Mouse (Mus musculus): ENCODE results near the gene Syt1. TPM values are rescaled to one million over a fixed set of nuclear protein-coding genes. Genes with fewer than 3 reads are reported as not detected.

Syt1 gene
- polyA plus RNA-seq, 1 experiment = 80.9 TPM

DNA sequence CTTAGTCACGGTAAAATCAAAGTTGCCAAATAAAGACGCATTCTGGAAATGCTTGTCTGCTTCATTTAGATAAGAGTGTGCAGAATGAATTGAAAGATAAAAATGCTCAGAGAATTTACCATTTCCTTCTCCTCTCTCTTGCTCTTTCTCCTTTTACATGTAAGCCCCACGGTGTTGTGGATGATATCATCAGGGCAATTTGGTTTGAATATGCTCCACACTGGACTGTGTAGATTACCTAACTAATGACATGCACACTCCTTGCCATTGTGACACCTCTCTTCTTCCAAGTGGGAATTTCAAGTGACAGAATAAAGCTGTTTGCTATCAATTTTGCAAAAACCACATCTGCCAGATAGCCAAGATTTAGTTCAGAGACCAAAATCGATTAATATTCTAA lies 324.1 kb downstream of the Syt1 start:
- DNase-seq (ENCODE audit: low read depth) = peak; percentile 49
- TF ChIP-seq POLR2A (IDR thresholded peaks at IDR 0.05; ENCODE audit: borderline replicate concordance, extremely low read depth, insufficient read depth, insufficient read length, poor library complexity, severe bottlenecking) (no peak), CTCF (IDR thresholded peaks at IDR 0.05; ENCODE audit: borderline replicate concordance, extremely low read depth, insufficient read depth, insufficient read length) (no peak)

DNA sequence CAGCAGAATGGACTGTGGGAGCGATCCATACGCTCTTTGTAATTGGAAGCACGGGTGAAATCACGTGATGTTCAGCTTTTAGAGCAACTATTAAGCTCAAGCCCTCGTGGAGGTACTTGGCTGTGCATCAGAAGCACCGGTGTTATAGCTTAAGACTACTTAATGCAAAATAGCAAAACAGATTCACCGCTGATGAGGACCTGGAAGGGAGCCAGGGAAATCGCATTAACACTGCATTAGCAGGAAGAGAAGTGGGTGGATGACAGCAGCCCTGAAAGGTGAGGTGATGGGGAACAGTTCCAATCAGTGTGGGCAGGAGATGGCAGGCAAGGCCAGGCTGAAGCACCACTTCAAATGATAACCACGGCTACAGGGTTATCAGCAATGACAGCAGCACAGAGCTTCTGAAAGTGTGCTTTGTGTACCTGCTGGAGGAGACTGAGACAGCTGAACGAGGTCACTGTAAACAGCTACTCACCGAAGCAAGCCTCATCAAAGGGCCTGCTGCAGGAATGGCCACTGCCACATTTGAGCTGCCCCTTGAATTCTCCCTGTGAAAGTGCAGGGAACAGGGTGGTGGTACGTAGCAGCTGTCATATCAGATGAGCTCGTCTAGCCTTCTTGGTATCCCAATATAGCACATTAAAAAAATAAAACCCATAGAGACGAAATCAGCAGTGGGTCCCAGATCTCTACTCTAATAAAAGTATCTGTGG lies 330.9 kb downstream of the Syt1 start:
- TF ChIP-seq CTCF (IDR thresholded peaks at IDR 0.05; ENCODE audit: borderline replicate concordance, extremely low read depth, insufficient read depth, insufficient read length) = no peak
- TF ChIP-seq POLR2A (IDR thresholded peaks at IDR 0.05; ENCODE audit: borderline replicate concordance, extremely low read depth, insufficient read depth, insufficient read length, poor library complexity, severe bottlenecking) = no peak
- DNase-seq (ENCODE audit: low read depth) = peak; percentile 91

DNA sequence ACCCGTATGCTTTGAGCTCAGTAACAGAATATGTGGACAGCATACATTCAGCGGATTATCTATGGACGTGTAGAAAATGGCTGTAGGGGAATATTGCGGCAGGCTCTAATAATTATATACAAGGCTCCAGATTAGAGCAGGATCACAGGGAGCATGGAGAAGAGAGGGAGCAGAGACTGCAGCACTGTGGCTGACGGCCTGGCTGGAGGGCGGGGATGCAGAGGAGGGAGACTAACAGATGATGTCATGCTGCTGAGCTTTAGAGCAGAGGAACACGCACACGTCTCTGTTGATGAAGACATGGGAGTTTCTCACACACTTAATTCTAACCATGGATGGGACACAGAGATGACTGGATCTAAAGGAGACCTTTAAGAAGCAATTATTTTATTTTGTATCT lies 333.7 kb downstream of the Syt1 start:
- no peak for DNase-seq (ENCODE audit: low read depth)
- no peak for TF ChIP-seq CTCF (IDR thresholded peaks at IDR 0.05; ENCODE audit: borderline replicate concordance, extremely low read depth, insufficient read depth, insufficient read length)
- TF ChIP-seq POLR2A (IDR thresholded peaks at IDR 0.05; ENCODE audit: borderline replicate concordance, extremely low read depth, insufficient read depth, insufficient read length, poor library complexity, severe bottlenecking) = no peak

DNA sequence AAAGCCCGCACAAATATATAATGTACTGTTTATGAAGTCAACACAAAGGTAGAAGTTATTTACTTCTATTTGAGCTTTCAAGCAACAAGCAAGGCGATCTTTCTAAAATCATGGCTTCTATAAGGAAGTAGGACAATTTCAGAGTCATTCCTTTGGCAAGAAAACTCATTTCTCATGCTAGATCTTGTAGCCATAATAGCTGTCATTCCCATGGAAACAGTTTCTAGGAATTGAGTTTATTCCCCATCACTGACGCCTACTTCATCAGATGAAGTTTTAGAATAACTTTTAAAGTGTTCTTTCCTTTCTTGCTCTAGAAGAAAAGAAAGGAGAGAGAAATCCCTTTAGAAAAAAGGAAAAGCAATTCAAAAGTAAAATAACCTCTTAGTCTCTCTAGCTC lies 341.8 kb downstream of the Syt1 start:
- no peak for DNase-seq (ENCODE audit: low read depth)
- TF ChIP-seq POLR2A (IDR thresholded peaks at IDR 0.05; ENCODE audit: borderline replicate concordance, extremely low read depth, insufficient read depth, insufficient read length, poor library complexity, severe bottlenecking) (no peak), CTCF (IDR thresholded peaks at IDR 0.05; ENCODE audit: borderline replicate concordance, extremely low read depth, insufficient read depth, insufficient read length) (no peak)

DNA sequence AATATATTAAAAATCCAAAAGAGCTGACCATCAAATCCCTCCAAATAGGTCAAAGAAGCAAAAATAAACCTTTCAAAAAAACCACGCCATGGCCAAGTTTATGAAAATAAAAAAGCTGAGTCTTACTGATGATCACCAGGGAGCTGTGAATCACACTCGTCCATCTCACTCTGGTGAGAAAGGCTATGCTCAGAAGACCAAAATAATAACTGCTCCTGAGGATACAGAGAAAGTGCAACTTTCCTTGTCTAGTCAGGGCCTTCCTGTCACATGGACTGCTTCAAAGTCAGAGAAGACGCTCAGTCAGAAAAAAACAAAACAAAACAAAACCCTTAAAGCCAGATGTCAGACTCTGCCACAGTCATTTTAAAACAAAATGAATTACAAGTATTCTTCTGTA lies 350.5 kb downstream of the Syt1 start:
- no peak for TF ChIP-seq POLR2A (IDR thresholded peaks at IDR 0.05; ENCODE audit: borderline replicate concordance, extremely low read depth, insufficient read depth, insufficient read length, poor library complexity, severe bottlenecking)
- DNase-seq (ENCODE audit: low read depth) = no peak

DNA sequence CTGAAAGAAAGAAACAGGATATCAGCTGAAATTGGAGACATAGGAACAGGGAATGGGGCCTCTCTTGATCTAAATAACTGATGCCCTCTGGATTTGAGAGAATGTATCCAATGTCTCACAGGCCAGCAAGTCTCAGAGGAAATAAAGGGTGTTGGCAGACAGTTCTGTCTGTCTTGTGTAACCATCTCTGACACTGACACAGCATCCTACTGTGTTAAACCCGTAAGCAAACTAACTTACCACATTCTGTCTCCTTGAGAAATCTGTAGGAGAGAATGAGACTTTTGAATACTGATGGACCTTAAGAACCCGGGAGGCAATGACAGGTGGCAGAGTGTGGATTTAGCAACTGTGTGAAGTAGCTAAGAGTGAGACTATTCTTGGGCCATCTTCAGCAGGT lies 352.5 kb downstream of the Syt1 start:
- TF ChIP-seq POLR2A (IDR thresholded peaks at IDR 0.05; ENCODE audit: borderline replicate concordance, extremely low read depth, insufficient read depth, insufficient read length, poor library complexity, severe bottlenecking) = no peak
- DNase-seq (ENCODE audit: low read depth) = no peak

DNA sequence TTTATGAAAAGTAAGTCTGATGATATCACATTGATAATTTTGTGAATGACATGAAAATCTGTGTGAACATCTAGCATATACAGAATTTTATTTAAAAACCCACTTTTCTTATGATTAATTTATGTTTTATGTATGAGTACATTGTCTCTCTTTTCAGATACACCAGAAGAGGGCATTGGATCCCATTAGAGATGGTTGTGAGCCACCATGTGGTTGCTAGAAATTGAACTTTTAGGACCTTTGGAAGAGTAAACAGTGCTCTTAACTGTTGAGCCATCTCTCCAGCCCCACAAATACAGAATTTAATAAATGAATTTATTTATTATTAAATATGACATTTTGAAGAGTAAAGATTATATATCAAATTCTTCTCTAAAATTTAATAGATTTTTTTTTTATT lies 353.1 kb downstream of the Syt1 start:
- TF ChIP-seq POLR2A (IDR thresholded peaks at IDR 0.05; ENCODE audit: borderline replicate concordance, extremely low read depth, insufficient read depth, insufficient read length, poor library complexity, severe bottlenecking) (no peak), CTCF (IDR thresholded peaks at IDR 0.05; ENCODE audit: borderline replicate concordance, extremely low read depth, insufficient read depth, insufficient read length) (no peak)
- no peak for DNase-seq (ENCODE audit: low read depth)

DNA sequence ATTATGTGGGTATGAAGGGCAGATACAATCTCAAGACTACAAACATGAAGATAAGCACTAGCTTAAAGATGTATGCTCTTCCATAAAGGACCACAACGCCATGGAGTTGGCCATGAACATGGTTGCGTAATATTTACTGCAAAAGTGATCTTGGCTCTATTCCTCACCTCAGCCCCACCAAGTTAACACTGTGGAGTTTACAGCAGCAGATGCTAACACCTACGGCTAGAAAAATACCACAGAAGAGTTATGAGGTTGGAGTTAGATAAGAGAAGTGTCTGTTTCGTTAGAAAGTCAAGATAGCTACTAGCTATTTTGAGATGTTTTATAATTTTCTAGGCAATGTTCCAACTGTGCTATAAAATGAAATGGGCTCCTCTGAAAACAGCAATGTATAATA lies 353.9 kb downstream of the Syt1 start:
- TF ChIP-seq CTCF (IDR thresholded peaks at IDR 0.05; ENCODE audit: borderline replicate concordance, extremely low read depth, insufficient read depth, insufficient read length) (no peak), POLR2A (IDR thresholded peaks at IDR 0.05; ENCODE audit: borderline replicate concordance, extremely low read depth, insufficient read depth, insufficient read length, poor library complexity, severe bottlenecking) (no peak)
- DNase-seq (ENCODE audit: low read depth) = no peak

DNA sequence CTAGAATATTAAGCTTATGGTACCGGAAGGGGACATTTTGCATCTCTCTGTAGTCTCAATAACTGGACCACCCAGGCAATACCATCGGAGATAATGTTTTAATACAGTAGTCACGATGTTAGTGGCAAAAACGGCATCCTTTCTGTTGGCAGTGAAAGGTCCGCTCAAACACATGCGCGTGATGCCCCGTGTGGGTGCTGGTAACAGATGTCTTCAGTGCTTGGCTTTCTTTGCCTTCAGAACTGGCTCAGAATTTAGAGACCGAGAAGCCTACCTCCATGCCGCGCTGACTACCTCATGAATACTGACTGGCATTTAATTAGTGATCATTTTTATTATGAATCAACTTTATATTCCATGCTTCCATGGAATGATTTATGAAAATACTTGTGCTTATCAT lies 355.7 kb downstream of the Syt1 start:
- DNase-seq (ENCODE audit: low read depth) = no peak
- TF ChIP-seq CTCF (IDR thresholded peaks at IDR 0.05; ENCODE audit: borderline replicate concordance, extremely low read depth, insufficient read depth, insufficient read length) (no peak), POLR2A (IDR thresholded peaks at IDR 0.05; ENCODE audit: borderline replicate concordance, extremely low read depth, insufficient read depth, insufficient read length, poor library complexity, severe bottlenecking) (no peak)

DNA sequence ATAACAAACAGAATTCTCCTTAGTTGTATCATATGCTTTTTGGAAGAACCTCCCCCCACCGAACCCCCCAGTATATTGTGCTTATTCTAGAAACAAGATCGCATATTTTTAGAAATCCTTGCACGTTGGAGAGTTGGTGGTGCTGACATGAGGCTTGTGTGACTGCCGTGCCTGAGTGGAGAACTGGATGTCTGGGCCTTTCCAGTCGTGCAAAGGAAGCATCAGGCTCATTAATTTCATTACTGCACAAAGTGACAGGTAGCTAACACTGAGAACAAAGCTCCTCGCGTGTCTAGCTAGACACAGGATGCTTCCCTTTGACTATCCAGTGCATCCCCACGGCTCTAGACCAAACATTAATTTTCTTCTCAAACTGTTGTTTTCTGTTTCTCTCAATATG lies 358.0 kb downstream of the Syt1 start:
- DNase-seq (ENCODE audit: low read depth) = no peak
- TF ChIP-seq POLR2A (IDR thresholded peaks at IDR 0.05; ENCODE audit: borderline replicate concordance, extremely low read depth, insufficient read depth, insufficient read length, poor library complexity, severe bottlenecking) (no peak), CTCF (IDR thresholded peaks at IDR 0.05; ENCODE audit: borderline replicate concordance, extremely low read depth, insufficient read depth, insufficient read length) (no peak)

DNA sequence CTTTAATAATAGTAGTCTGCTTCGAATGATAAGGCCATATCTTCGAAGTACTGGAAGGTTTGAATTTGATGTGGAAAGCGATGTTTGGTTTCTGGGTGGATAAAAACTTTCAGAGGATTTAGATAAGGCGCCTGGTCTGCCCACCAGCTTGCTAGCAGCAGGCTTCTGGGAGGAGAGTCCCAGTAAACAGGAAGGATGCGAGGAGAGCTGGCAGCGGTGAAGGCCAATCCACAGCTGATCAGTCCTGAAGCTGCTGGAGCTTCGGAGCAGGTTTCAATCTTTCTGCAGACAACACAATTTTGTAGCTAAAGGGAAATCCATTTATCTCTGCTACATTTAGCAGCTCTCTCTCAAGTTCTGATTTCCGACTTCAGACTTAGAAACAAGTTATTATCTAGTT lies 358.7 kb downstream of the Syt1 start:
- DNase-seq (ENCODE audit: low read depth) = no peak
- TF ChIP-seq POLR2A (IDR thresholded peaks at IDR 0.05; ENCODE audit: borderline replicate concordance, extremely low read depth, insufficient read depth, insufficient read length, poor library complexity, severe bottlenecking) (no peak), CTCF (IDR thresholded peaks at IDR 0.05; ENCODE audit: borderline replicate concordance, extremely low read depth, insufficient read depth, insufficient read length) (no peak)

DNA sequence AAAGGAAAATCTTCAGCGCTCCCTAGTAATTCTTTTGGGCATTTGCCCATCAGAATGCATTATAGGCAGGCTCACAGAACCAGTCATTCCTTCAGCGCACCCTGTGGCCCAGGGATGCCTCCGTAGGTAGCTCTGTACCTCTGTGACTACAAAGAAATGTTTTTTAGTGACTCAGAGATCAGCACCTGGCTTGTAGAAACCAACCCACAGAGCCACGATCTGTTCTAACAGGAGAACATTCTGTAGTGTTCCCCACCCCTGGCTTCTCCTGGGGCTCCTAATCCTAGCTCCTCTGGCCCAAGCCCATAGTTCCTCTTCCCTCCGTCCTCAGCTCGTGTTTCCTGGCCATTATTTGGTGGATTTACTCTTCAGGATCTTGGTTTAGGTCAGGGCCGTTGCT lies 361.6 kb downstream of the Syt1 start:
- no peak for TF ChIP-seq CTCF (IDR thresholded peaks at IDR 0.05; ENCODE audit: borderline replicate concordance, extremely low read depth, insufficient read depth, insufficient read length)
- no peak for TF ChIP-seq POLR2A (IDR thresholded peaks at IDR 0.05; ENCODE audit: borderline replicate concordance, extremely low read depth, insufficient read depth, insufficient read length, poor library complexity, severe bottlenecking)
- DNase-seq (ENCODE audit: low read depth) = no peak
